Mouse (Mus musculus) adrenal gland, adult 2 months (tissue): Measurements from ENCODE around the gene Fitm2. TPM values are rescaled to one million over a fixed set of nuclear protein-coding genes. Genes with fewer than 3 reads are reported as not detected.
A peak's percentile ranks its signal among the peaks of the same experiment; 100 is the strongest.

ENCODE experiments used
- DNase-seq: peaks from one replicate; pipeline ENCODE4 v3.0.0; 2021
- long read RNA-seq: library from polyadenylated mRNA; stranded (forward); transcript quantifications from one replicate; pipeline ENCODE4 v2.0.0, GENCODE M21; 2021
- polyA plus RNA-seq: library from polyadenylated mRNA; depleted of rRNA; stranded (reverse); fragments of >200 nt; gene quantifications from 2 replicates; pipeline ENCODE4 v1.2.3, GENCODE M21; 2012; rRNA removed
- total RNA-seq, 2 experiments: library from RNA; stranded (reverse); gene quantifications; 2 replicates each; pipeline ENCODE4 v1.2.3; 2021

The Fitm2 gene
- total RNA-seq (100 to 1,000 TPM in 1 of 2 experiments, 10 to 100 TPM in 1; 88.8 to 102 TPM), polyA plus RNA-seq (58.7 and 60.9 TPM in 2 replicates)
- long read RNA-seq, transcript Fitm2-201 (2 exons, 3,967 nt), result major isoform, 45 of 92 reads
- long read RNA-seq, partial matches to known transcripts, result 4 of 92 reads
- long read RNA-seq, other reads (novel, unspliced or antisense), result 43 of 92 reads

- DNase-seq, result peak; percentile 96
Measured at GRCm38 (mm10) chr2:163472466-163472851, at the start of gene Fitm2. Gene Fitm2, minus strand, starts transcription at chr2:163472629.

DNA sequence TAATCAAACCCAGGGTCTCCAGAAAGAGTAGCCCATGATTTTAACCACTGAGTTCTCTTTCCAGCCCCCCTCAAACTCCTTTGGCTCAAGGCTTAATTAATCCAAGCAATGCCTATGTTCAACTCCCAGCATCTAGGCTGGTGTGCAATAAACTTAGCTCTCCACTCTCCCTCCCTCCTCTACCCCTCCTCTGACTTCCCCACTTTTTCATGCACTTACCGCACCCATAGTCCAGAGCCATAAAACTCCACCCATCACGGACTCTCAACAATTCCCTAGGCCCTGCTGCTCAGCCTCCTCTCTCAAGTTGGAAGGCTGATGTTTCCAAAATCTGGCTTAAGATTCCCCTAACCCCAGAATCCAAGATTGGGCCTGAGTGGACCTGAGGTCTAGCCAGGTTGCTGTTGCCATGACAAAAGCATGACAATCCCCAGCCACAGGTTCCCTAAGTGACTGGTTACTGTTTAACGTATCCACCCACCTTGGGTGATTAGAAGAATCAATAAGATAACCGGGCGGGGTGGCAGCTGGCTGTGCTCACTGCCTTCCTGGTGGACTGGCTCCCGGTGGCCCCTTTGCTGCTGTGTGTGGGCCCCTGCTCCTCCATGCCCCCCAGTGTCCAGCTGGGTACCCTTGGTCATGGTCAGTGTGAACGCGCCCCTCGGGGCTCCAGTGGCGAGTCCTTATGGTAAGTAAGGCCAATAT lies 34.0 kb upstream of the Fitm2 start, which contains the start of gene Hnf4a:
Gene Hnf4a, plus strand, starts transcription at position 509 of the 705 bp plus-strand sequence.
- DNase-seq, result no peak

DNA sequence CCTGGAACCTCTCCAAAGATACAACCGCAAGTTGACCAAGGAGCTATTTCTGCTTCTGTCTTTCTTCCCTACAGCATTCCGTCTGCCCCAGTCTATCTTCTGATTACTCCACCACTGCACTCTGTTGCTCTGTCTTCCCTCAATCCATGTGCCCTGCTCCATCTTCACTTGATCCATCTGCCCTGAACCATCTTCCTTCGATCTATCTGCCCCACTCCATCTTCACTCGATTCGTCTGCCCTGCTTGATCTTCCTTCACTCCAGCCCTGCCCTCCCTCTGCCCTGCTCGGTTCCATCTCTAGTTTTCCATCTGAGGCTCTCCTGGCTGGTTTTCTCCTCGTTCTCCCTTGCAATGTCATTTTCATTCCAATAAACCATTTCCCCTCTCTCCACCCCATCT lies 30.8 kb upstream of the Fitm2 start:
- DNase-seq, result no peak

DNA sequence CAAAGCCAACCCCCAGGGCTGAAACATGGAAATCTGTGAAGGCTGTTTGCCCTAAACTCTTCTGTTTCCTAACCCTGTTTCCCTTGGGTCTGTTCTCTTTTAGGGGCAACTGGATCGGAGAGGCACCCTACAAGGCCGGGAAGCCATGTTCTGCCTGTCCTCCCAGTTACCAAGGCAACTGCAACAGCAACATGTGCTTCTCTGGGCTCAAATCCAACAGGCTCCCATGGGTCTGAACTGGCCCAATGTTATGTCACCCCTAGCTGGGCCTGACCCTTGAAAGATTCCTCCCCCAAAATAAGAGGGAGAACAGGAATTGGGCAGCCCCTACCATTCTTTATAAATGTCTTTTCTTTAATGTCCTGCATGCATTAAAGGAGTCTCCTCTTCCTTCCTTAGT lies 29.8 kb upstream of the Fitm2 start:
- no peak for DNase-seq

GRCm38 (mm10) chr2:163494456-163494855 lies 22.0 kb upstream of the Fitm2 start:
- no peak for DNase-seq

- peak; percentile 9 for DNase-seq
Measured at GRCm38 (mm10) chr2:163493976-163494375, 21.5 kb upstream of the Fitm2 start.

DNA sequence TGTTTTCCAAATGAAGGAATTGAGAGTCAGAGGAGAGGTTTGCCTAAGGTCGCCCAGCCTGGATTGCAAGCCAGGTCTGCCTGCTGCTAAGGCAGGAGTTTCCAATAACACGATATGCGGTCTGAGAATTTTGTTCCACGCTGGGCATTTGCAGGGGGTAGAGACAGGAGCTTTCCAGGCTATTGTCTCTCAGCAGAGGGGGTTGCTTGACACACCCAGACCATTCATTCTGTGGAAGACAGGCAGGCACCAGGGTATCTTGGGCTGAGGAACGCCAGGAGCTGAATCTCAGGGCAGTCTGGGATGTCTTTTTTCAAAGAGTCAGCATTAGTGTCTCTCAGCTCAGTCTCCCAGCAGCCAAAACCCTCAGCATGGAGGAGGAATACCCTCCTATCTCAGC lies 20.6 kb upstream of the Fitm2 start:
- DNase-seq, result no peak

GRCm38 (mm10) chr2:163492018-163492417 lies 19.6 kb upstream of the Fitm2 start, which contains the start of gene R3hdml:
Gene R3hdml, plus strand, starts transcription at chr2:163492318.
- DNase-seq, result no peak

DNA sequence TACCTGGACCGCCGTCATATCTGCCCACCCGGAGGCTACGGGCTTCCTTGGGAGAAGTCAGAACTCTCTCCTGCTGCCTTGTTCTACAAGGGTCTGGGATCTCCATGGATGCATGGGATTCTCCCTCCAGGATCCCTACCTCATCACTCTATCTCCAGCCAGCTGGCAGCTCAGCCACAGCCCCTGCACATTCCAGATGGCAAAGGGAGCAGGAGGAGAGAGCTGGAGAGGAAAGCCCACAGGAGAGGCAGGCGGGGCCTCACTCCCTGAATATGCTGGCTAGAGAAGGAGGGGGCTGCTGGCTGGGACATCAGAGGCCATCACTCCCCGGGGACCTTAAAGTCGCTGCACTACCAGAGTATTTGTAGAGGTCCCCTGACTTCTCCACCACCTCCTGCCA lies 18.9 kb upstream of the Fitm2 start:
- no peak for DNase-seq

- no peak for DNase-seq
Measured at GRCm38 (mm10) chr2:163490656-163491055, 18.2 kb upstream of the Fitm2 start.

DNA sequence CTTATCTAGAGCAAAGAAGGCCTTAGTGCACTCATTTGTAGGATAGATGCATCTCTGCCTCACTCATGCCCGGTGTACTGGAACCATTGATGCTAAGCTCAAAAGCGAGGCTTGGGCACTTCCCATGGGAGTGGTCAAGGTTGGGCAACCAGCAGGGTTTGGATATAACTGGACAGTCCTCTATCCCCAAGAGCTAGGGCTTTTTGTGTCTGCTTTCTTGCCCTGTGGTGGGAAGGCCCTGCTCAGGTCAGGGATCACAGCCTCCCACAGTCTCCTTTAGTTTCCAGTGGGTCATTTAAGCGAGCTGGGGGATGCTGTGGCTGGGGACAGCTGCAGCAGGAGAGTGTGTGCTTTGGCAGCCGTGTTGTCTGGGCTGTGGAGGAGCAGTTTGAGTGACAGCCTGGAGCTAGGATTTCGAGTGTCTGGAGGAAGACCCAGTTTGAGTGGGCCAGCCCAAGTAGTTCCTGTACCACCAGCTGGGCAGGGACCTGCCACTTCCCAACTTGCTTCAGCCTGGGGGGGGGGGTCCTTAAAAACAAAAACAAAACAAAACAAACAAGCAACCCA lies 17.4 kb upstream of the Fitm2 start:
- no peak for DNase-seq

- DNase-seq, result no peak
Measured at GRCm38 (mm10) chr2:163487360-163487759, 14.9 kb upstream of the Fitm2 start.

DNA sequence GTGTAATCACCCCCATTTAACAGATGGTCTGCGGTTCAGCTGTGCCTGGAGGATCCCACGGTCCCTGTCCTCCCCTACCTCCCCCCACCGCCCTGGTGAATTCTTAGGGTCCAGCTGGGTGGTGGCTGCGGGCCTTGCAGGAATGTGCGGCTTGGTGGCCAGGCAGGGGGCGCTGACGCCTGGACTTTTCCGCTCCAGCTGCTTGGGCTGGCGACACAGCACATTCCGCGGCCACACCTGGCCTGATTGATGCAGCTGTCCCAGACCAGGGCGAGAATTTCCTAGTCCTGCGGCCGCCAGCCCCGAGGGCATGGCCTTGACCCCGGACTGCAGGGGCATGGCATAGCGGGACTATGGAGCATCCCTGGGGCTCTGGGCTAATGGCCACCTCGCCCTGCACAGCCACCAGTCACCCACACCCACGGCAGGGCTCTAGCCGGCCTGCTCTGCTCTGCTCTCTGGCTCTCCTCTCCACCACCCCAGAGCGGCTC lies 9.2 kb upstream of the Fitm2 start:
- no peak for DNase-seq

DNA sequence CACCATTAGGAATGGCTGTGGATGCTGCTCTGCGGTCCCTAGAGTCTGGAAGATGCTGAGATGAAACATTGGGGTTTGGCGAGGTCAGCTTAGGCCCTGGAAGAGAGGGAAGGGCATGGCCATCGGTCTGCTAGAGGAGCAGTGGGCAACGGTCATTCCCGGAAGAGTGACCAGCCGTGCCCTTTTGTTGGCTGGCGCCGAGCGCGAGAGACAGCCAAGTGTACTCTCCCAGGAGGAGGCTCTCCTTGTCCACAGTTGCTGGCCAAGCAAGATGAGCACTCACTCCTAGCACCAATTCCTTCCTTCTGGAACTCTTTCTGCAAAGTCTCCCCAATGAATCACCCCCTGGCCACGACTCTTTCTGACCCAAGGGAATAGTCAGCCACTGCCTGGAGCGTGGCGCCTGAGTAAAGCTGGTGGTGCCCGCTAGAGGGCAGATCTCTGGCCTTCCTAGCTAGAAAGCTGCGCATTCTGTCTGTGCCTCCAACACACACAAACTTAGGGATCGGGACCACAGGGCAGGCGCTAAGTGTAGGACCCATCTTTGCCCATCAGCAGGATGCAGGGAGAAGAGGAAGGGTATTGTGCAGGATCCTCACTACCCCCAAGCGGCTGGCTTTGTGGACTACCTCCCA lies 7.9 kb upstream of the Fitm2 start:
- DNase-seq, result peak; percentile 56

- DNase-seq, result peak; percentile 62
Measured at GRCm38 (mm10) chr2:163471710-163472465, 541 bp downstream of the Fitm2 start.

DNA sequence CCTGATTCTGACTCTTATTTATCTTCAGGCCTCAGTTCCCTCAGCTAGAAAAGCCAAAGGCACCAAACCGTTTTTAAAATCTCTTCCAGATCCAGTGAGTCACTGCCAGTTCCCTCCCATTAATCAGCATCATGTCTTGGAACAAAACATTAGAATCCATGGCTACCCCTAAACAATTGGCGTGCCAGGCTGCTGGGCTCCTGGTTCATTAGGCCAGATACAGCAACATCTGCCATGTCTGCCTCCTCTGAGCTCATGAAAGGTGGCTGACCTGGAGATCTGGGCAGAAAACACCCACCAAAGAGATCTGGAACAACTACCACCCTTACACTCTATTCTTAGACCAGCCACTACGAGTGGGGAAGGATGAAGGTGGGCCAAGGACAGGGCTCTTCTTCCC lies 1.3 kb downstream of the Fitm2 start:
- DNase-seq, result peak; percentile 68

DNA sequence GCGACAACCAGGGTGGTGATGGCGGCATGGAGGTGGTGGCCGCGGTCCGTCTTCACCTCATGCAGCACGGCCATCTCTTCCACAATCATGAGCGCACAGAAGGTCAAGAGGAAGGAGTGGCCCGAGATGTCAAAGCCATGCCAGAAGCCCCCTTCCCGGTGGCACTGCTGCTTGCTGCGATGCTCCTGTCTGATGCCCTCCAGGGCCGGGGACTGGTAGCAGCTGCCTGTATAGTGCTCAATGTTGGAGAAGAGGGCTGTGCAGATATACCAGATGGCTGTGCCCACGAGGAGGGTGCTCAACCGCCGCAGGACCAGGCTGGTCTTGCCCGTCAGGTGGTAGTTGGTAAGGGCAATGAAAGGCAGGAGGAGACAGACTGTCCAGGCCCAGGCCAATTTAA lies 2.7 kb downstream of the Fitm2 start:
- DNase-seq, result no peak

- peak; percentile 47 for DNase-seq
Measured at GRCm38 (mm10) chr2:163468866-163469265, 3.6 kb downstream of the Fitm2 start.

DNA sequence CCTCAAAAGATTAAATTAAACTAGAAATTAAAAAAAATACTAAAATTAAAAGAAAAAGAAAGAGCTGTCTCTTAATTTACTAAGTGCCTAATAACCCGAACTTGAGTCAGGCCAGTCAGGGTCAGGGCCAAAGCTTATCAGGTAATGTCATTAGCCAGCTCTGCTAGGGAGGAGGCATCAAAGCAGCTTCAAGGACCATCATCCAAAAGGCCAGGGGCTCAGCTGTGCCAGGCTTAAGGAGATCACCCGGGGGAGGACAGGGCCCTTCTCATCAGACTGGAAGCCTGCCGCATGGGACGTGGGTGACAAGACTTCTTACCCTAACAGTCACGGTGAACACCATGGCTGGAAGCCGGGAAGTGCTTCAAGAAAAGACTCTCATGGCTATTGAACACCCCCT lies 4.8 kb downstream of the Fitm2 start:
- peak; percentile 82 for DNase-seq

DNA sequence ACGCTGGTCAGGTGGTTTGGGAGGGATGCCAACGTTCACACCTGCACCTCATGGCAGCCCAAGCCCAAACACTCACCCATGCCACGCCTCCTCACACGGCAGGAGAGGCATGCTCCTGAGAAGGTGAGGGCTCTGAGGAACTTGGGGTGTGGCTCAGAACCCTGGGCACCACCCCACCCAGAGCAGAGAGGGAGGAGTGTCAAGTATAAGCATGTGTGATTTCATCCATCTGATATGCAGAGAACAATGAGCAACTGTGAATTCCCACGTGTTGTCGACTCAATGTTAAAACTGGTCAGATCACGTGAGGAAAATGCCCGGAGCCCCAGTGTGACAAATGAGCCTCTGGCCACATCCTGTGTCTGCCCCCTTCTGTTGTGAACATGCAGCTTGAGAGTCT lies 5.7 kb downstream of the Fitm2 start:
- no peak for DNase-seq

GRCm38 (mm10) chr2:163464562-163464961 lies 7.9 kb downstream of the Fitm2 start:
- DNase-seq, result no peak

GRCm38 (mm10) chr2:163463998-163464397 lies 8.4 kb downstream of the Fitm2 start:
- no peak for DNase-seq
